Mouse (Mus musculus): ENCODE data around the gene Itpr1.

Gene Itpr1

GRCm38 (mm10) chr6:108214294-108214925, 1.5 kb downstream of the Itpr1 start:
- no peak for DNase-seq (ENCODE audit: low read depth)

GRCm38 (mm10) chr6:108216091-108216490, 3.2 kb downstream of the Itpr1 start:
- DNase-seq (ENCODE audit: low read depth), result no peak

DNA sequence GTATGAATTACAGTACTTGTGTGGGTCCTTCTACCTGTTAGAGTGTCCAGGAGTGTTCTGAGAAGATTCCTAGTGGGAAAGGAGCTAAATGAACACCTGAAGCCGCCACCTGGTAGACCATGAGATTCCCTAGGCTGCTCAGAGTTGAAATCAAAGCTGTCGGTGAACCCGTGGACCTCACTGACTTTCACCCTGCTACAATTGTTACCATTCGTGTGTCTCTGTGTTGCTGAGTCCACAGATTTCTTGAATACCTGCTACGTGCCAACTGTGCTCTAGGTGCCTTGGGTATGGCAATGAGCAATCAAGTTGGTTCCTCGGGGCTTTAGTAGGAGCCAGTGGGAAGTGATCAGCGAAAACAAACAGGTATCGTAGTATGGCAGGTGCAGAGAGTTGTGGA, 3.9 kb downstream of the Itpr1 start:
- DNase-seq (ENCODE audit: low read depth), result no peak

DNA sequence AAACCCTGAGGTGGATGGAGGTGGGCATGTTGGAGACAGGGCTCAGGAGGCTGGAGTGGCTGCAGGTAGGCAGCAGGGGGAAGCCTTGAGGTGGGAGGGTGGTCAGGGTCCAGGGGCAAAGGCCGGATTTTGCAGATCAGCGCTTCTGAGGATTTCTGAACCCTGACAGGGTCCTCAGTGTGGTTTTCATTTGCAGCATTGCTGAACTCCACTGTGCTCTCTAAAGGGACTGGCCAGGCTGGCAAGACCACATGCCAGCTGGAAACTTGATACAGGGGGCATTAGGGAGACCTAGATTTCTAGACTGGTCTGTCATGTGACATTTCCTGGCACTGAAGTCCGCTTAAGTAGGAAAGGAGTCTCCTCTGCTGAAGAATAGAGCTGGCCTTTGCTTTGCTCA, 5.1 kb downstream of the Itpr1 start:
- no peak for DNase-seq (ENCODE audit: low read depth)

DNA sequence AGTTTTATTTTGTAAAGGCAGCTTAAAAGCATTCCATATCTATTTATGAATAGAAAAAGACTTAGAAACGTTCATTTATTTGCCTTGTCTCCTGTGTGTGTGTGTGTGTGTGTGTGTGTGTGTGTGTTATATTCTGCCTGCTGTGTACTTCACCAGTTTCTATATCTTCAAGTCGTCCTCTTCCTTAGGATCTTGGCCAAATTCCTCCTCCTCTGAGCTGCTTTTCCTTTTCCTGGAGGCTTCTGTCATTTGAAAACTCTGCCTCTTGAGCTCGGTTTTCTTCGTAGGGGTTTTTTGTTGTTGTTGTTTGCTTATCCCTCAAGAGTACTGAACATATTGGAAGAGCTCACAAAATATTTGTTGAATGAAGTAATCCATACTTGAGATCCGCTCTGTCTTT, 9.5 kb downstream of the Itpr1 start:
- DNase-seq (ENCODE audit: low read depth), result no peak

- DNase-seq (ENCODE audit: low read depth), result no peak
Observed at GRCm38 (mm10) chr6:108222875-108223274, 10.0 kb downstream of the Itpr1 start.

GRCm38 (mm10) chr6:108224361-108224760, 11.5 kb downstream of the Itpr1 start:
- DNase-seq (ENCODE audit: low read depth), result no peak

- no peak for DNase-seq (ENCODE audit: low read depth)
Observed at GRCm38 (mm10) chr6:108225027-108225426, 12.1 kb downstream of the Itpr1 start.

DNA sequence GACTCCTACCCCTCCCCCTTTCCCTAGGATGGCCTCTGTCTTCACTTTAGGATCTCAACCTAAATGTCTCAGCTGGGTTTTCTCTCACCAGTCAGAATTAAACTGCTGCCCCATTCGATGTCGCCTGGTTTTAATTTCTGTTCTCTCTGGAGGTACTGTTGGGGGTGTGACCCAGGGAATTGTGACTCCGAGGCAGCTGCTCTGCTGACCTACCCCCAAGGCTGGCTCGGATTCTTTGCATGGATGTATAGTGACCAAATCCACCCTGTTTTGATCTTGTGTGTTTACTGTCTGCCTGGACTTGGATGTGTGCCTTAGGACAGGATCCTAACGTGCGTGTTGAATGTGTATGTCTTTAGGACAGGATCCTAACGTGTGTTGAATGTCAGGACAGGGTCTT, 13.3 kb downstream of the Itpr1 start:
- no peak for DNase-seq (ENCODE audit: low read depth)

DNA sequence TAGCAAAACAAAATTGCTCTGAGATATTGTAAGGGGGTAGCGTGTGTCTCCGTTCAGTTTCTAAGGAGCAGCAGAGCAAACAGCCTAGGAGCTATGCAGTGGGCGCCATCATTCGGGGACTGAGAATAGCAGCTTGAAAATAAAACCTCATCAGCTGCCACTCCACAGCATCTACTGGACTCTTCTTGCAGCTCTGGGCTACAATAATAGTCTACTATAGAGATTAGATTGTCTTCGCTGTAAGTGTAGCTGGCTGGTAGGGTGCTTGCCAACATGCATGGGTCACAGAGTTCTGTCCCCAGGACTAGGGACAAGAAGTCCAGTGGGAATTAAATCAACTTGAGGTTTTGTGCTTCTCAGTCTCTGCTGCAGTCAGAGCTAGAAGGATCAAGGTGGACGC, 14.6 kb downstream of the Itpr1 start:
- DNase-seq (ENCODE audit: low read depth), result no peak

DNA sequence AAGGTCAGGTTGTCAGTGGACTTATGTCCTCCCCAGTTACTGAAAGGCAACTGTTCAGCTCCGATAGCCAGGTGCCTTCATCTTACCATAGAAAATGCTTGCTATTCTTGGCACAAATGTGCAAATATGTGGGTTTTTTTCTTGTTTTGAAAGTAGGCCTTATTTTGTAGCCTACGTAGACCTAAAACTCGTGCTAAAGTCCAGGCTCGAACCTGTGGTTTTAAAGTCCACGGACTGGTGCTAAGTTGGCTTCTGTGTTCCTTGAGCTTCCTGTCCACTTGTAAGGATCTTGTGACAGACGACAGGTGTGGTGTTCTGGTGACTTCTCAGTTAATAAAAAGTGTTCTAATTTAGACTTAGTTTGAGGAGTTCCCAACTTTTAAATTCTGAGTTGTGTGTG, 15.2 kb downstream of the Itpr1 start:
- no peak for DNase-seq (ENCODE audit: low read depth)

- no peak for DNase-seq (ENCODE audit: low read depth)
Observed at GRCm38 (mm10) chr6:108228601-108229000, 15.7 kb downstream of the Itpr1 start.

GRCm38 (mm10) chr6:108230608-108231007, 17.7 kb downstream of the Itpr1 start:
- no peak for DNase-seq (ENCODE audit: low read depth)

DNA sequence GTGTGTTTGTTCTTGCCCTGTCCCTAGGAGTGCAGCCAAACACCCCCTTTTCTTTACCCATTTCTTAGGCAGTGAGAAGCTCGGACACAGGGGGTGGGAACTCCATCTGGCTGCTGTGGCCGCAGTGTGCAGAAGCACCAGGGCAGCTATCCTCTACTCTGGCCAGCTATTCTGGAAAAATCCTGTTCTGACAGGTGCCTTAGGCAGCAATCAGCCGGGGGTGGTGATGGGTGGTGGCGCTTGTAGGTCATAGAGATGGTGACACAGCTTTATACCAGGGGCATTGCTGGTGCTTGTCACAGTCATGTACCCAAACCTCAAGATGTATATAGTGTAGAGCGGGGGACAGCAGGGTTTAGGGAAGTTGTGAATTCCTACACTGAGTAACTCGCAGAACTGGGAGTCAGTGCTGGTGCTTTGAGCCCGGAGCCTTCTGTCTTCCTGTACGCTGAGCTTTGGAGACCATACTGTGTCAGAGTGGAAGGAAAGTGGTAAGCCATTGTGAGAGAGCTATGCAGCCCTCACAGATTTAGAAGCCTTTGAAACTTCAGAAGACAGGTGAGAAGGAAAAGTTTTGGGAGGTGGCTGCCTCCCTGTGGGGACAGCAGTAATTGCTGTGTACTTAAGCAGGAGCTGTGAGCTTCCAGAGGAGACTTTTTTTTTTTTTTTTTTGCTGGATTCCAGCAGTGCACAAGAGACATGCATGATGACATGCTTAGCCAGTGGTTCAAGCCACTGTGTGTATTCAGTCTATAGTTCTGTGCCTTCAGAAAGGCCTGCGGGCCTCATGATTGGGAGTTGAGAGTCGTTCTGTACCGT, 19.2 kb downstream of the Itpr1 start:
- DNase-seq (ENCODE audit: low read depth), result no peak

- no peak for DNase-seq (ENCODE audit: low read depth)
Observed at GRCm38 (mm10) chr6:108233070-108233469, 20.2 kb downstream of the Itpr1 start.

DNA sequence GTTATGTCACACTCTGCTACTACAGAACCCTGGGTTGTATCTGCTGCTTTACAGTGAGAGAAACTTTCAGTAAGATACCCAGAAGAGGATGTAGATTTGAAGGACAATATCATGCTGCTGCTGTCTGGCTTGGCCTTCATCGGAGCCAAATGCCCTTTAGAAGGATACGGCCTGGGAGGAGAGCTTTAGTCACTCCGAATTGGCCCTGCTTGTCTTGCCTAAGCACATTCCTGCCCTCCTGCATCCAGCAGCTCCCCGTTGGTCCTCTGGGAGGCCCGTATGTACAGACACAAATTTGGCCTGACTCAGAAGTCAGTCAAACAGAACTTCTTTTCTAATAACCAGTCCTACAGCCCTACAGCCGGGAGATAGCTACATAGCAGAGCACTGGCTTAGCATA, 21.6 kb downstream of the Itpr1 start:
- DNase-seq (ENCODE audit: low read depth), result peak; percentile 51

- DNase-seq (ENCODE audit: low read depth), result no peak
Observed at GRCm38 (mm10) chr6:108235680-108236123, 22.8 kb downstream of the Itpr1 start.

DNA sequence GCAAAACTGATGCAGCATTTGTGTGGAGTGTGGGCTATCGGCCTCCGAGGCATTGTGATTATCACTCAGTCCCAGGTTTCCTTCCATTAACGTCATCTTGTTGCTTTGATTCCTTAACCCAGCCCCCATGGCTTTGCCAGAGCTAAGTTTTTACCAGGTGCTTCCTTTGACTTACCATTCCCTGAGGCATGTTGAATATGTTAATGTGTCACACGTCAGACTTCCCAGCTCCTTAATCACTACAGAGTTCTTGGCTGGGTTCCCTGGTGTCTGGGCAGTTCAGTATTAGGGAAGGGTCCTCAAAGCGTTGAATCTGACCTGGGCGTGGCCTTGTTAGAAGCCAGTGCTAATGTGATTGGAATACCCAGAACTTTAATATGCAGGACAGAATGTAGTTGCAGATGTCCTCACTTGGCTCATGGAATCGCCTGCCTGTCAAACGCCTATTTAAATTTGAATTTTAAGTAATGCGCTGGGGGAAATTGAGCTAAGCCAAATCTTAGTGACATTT, 23.6 kb downstream of the Itpr1 start:
- DNase-seq (ENCODE audit: low read depth), result no peak

GRCm38 (mm10) chr6:108236996-108237395, 24.1 kb downstream of the Itpr1 start:
- no peak for DNase-seq (ENCODE audit: low read depth)

DNA sequence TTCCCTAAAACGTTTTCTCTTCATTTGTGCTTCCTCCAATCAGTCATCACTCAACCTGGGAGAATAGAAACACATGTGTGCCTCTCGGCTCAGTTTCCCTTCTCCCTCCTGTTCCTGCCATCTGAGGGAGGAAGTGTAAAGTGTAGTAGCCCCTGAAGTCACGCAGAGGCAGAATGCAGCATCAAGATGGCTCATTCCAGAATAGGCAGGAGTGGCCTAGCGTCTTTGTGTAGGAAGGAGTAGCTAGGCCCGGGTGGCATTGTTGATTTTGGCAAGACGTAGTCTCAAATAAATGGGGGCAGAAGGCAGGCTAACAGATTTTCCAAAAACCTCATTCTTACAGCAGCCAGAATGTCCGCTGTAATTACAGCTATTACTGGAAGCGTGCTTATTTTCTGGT, 24.7 kb downstream of the Itpr1 start:
- no peak for DNase-seq (ENCODE audit: low read depth)

GRCm38 (mm10) chr6:108238011-108238410, 25.1 kb downstream of the Itpr1 start:
- no peak for DNase-seq (ENCODE audit: low read depth)

DNA sequence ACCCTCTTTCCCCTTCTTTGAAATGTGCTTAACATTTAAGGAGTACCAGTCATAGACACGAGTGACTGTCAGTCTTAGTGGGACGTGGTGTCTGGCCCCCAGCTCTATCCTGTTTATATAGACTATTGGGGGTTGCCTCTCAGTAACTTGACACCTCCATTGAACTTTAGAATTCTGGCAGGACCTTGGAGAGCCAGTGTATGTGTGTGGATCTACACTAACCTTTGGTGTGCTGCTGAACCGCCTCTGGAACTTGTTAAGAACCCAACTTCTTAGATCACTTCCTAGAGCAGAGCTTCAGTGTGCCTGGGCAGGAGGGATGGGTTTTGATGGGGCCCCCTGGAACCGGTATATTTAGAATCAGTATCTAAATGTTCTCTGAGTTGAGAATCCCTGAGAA, 26.2 kb downstream of the Itpr1 start:
- DNase-seq (ENCODE audit: low read depth), result no peak

DNA sequence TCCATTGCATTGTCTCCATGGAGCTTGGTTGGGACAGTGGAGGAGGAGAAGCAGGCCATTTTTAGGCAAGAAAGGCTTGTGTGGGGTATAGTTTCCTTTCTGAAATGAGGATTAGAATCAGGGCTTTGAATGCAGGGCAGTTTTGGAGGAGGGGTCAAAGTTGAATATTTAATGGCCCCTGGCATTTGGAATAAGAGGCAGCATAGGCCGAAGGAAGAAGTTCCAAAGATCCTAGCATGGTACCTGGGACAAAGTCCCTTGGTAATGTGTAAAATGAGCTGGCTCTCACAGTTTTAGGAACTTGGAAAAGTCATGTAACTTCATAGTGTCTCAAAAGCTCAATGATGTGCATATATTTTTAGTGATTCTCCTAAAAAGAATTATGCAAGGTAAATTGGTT, 27.1 kb downstream of the Itpr1 start:
- no peak for DNase-seq (ENCODE audit: low read depth)

- peak; percentile 19 for DNase-seq (ENCODE audit: low read depth)
Observed at GRCm38 (mm10) chr6:108240754-108241153, 27.9 kb downstream of the Itpr1 start.

All from NIH3T3 (cell line).